Mouse (Mus musculus) kidney, adult 11 months (tissue): ENCODE results near the gene Rprd1b.
"Not testable (repeated sequence)": the region's sequence is repeated elsewhere in the genome, so short reads cannot be mapped to it uniquely, and the experiment has no call there.

Experiments used
- DNase-seq: peaks from one replicate; pipeline ENCODE4 v3.0.0; 2022

Rprd1b gene

DNA sequence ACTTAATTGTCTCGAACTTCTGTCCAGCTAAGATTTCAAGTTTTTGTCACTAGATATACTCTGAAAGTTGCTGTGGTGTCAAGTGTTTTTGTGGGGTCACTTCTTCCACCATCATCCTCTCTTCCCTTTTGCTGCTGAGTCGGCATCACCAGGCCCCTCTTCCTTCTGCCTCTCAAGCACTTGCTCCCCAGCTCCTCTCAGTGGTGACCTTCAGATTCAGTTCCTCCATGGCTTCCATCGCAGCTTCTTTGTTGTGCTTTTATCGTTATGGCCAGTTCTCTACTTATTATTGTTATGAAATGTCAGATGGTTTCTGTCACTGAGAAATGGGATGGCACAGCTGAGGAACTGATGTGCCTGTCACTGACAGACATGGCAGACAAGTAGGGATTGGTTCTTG lies 17.9 kb downstream of the Rprd1b start:
- no peak for DNase-seq

DNA sequence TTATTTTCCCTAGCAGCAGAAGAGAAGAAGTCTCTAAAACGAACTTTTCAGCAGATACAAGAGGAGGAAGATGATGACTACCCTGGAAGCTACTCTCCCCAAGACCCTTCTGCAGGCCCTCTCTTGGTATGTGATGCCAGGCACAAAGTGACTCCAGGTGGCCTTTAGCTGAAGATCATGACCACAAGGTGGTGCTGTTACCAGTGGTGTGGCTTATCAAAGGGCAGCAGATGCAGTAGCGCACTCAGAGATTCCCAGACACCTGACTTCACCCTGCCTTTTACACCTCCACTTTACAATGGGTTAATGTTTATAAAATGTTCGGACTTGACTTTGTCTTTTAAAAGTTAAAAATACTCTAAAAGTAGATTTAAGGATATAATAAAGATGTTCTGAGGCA lies 19.6 kb downstream of the Rprd1b start:
- DNase-seq, result peak; percentile 39

- no peak for DNase-seq
Observed at GRCm38 (mm10) chr2:158048718-158049117, 20.4 kb downstream of the Rprd1b start.

- DNase-seq, result no peak
Observed at GRCm38 (mm10) chr2:158050116-158050515, 21.8 kb downstream of the Rprd1b start.

DNA sequence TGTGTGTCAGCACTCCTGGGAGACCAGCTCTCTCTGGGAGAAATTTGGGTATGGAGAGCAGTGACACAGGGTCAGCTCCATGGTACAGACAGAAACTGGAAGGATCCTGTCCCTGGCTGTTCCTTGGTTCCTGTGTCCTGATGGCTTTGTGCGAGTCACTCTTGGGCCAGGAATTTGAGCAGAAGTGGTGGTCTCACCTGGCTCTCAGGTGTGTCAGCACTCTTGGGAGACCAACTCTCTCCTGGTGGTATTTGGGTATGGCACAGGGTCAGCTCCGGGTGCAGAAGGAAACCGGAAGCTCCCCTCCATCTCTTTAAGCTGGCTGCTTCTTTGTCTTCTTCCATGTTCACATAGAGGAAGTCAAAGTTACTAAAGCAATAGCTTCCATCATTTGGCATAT lies 26.3 kb downstream of the Rprd1b start:
- no peak for DNase-seq

DNA sequence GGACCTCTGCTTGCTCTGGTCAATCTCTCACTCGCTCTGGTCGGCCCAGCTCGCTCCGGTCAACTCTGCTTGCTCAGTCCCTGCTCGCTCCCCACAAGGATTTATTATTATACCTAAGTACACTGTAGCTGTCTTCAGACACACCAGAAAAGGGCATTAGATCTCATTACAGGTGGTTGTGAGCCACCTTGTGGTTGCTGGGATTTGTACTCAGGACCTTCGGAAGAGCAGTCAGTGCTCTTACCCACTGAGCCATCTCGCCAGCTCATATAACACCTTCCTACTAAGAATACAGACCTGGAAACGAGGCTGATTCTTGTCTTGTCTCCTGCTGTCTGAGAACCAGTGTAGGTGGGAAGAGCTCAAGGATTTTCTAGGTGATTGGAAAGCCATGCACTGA lies 27.1 kb downstream of the Rprd1b start:
- DNase-seq, result not testable (repeated sequence)

- DNase-seq, result no peak
Observed at GRCm38 (mm10) chr2:158057030-158057429, 28.7 kb downstream of the Rprd1b start.

DNA sequence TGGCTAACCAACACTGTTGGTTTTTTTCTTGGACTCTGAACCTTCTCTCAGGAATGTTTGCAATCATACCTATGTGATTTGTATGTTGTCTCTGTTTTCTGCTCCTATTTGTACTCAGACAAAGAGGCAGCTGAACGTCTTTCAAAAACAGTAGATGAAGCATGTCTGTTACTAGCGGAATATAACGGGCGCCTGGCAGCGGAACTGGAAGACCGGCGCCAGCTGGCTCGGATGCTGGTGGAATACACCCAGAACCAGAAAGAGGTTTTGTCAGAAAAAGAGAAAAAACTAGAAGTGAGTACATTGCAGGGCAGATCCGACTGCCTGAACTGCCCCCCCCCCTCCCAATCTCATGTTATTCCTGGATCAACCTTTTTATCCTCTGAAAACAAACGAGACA lies 30.2 kb downstream of the Rprd1b start:
- no peak for DNase-seq

- no peak for DNase-seq
Observed at GRCm38 (mm10) chr2:158059666-158060105, 31.4 kb downstream of the Rprd1b start.

DNA sequence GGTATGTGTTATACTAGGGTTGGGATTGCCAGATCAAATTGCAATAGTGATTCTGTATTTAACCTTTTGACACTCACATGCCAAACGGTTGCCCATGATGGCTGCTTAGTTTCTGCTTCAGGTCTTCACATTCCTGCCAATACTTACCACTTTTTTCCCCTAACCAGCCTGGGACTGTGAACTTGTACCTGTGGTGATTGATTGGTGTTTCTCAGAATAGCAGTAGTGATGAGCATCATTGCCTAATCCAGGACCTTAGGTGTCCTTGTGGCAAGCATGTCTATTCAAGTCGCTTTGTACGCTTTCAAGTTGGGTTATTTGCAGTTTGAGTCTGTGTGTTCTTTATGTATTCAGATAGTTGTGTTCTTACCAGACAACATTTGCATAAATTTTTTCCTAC lies 34.7 kb downstream of the Rprd1b start:
- no peak for DNase-seq

GRCm38 (mm10) chr2:158064571-158065048 lies 36.3 kb downstream of the Rprd1b start:
- DNase-seq, result peak; percentile 40

DNA sequence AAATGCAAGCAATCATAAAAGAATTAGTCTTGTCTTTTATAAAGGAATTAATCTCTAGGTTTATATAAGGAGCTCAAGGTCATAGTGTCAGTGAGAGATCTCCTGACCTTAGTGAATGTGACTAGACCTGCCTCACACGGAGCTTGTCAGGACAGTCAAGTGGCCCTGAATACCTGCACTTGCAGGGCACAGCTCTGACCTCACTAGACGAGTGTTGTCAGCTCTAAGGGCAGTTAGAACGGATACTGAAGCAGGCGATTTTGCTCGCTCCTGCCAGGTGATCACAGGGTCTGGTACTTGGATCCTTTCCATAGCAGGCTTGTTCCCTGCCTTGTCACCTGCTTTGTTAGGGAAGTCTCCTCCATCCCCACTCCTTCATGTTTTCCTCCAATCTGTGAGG lies 36.8 kb downstream of the Rprd1b start:
- DNase-seq, result no peak

- DNase-seq, result no peak
Observed at GRCm38 (mm10) chr2:158066456-158066855, 38.2 kb downstream of the Rprd1b start.

GRCm38 (mm10) chr2:158067260-158067824 lies 39.0 kb downstream of the Rprd1b start:
- DNase-seq, result no peak

DNA sequence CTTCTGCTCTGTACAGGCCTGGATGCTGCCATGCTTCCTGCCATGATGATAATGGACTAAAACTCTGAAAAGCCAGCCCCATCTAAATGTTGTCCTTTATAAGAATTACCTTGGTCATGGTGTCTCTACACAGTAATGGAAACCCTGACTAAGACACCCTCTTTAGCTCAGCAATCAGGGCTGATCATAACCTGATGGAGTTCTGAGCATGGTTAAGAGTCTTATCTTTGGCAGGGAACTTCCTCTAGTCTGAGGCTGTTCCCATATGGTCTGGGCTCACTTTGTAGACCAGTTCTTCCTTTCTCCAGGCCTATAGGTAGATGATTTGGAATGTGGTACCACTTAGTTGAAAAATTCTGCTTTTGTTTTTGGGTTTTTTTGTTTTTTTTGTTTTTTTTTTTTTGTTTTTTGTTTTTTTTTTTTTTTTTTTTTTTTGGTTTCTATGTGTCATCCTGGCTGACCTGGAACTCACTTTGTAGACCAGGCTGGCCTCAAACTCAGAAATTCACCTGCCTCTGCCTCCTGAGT lies 40.2 kb downstream of the Rprd1b start:
- DNase-seq, result no peak

DNA sequence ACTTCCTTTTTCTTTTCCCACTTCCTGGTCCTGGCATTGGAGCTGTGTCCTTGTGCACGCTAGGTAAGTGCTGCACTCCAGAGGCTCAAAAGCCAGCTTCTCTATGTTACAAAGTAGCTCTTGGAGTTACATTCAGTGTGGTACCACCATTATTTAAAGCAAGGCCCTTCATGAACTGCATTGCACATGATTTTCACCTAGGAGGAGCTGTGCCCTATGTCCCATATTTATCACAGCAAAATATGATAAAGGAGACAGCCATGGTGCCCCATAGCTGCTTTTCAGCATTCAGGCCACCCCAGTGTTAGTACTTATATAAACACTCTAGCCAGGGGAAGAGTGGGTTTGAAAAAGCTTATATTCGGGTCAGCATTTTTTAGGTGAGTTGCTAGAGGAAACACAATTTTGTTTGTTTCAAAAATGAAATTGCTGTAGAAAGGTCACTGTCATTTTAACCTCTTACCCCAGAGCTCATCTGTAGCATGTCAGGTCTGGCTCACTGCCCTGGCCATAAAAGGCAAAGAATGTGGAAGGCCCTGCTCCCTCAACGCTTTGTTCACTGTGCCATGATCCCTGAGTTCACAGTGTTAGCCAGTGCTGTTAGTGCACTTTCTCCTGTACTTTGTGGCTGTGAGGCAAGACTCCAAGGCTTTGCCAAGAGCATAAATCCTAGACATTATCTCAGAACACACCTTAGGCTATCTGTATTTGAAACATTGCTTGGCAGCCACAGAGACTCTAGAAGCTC lies 42.8 kb downstream of the Rprd1b start:
- DNase-seq, result peak; percentile 81

DNA sequence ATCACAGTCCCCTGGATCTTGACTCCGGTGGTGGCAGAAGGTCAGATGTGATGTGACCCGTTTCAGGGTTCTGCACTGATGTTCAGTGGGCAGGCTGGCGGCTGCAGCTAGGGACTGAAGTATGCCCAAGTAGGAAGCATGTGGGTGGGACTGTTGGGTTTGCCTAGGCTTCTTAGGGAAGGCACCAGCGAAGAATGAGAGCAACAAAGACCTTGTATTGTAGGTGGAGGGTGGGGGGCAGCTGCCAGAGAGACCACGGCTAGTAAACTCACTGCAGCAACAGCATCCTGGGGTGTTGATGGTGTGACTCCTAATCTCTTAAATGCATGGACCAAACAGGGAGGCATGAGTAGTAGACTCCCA lies 43.3 kb downstream of the Rprd1b start:
- DNase-seq, result no peak

- DNase-seq, result no peak
Observed at GRCm38 (mm10) chr2:158074835-158075234, 46.5 kb downstream of the Rprd1b start.

GRCm38 (mm10) chr2:158076690-158077089 lies 48.4 kb downstream of the Rprd1b start:
- no peak for DNase-seq

DNA sequence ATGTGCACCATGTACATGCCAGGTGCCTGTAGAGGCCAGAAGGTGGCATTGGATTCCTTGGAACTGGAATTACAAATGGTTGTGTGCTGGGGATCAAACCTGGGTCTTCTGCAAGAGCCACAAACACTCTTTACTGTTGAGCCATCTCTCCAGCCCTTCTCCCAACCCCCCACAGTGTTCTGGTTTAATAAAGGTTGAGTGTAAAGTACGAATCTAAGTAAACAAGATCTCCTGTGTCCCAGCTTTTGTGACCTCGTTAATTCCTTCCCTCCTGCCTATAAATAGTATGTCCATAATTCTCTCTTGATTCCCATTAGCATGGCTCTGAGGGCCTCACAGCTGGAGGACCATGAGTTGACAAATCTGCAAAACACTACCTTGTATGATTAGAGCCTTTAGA lies 49.7 kb downstream of the Rprd1b start:
- no peak for DNase-seq

GRCm38 (mm10) chr2:158078971-158079370 lies 50.7 kb downstream of the Rprd1b start:
- peak; percentile 81 for DNase-seq

- peak; percentile 37 for DNase-seq
Observed at GRCm38 (mm10) chr2:158079843-158080395, 51.6 kb downstream of the Rprd1b start.

- DNase-seq, result peak; percentile 50
Observed at GRCm38 (mm10) chr2:158080622-158081241, 52.4 kb downstream of the Rprd1b start.

GRCm38 (mm10) chr2:158084486-158084885 lies 56.2 kb downstream of the Rprd1b start:
- no peak for DNase-seq
